Mouse (Mus musculus): ENCODE data around the gene Nfix.
A peak's percentile ranks its signal among the peaks of the same experiment; 100 is the strongest.
"Not testable (repeated sequence)": the region's sequence is repeated elsewhere in the genome, so short reads cannot be mapped to it uniquely, and the experiment has no call there.

Gene Nfix

GRCm38 (mm10) chr8:84832034-84832717 lies 32.0 kb upstream of the Nfix start:
- DNase-seq: peak; percentile 81

GRCm38 (mm10) chr8:84831490-84831889 lies 31.3 kb upstream of the Nfix start, which contains the start of gene Gadd45gip1:
TSS of gene Gadd45gip1 (plus strand) at chr8:84831522.
- no peak for DNase-seq

- DNase-seq: not testable (repeated sequence)
Measured at GRCm38 (mm10) chr8:84826518-84826917, 26.4 kb upstream of the Nfix start.

- DNase-seq: no peak
Measured at GRCm38 (mm10) chr8:84825636-84826035, 25.5 kb upstream of the Nfix start.

GRCm38 (mm10) chr8:84823653-84824052 lies 23.5 kb upstream of the Nfix start:
- DNase-seq: peak; percentile 76

- DNase-seq: no peak
Measured at GRCm38 (mm10) chr8:84822723-84823122, 22.6 kb upstream of the Nfix start, which contains the start of gene Dand5. TSS of gene Dand5 (minus strand) at chr8:84822823.

- DNase-seq: no peak
Measured at GRCm38 (mm10) chr8:84816117-84816516, 16.0 kb upstream of the Nfix start.

- DNase-seq: peak; percentile 97
Measured at GRCm38 (mm10) chr8:84815547-84815946, 15.4 kb upstream of the Nfix start.

GRCm38 (mm10) chr8:84814555-84815441 lies 14.7 kb upstream of the Nfix start:
- peak; percentile 65 for DNase-seq

GRCm38 (mm10) chr8:84814240-84814554 lies 14.1 kb upstream of the Nfix start:
- no peak for DNase-seq

- DNase-seq: no peak
Measured at GRCm38 (mm10) chr8:84813830-84814229, 13.7 kb upstream of the Nfix start.

GRCm38 (mm10) chr8:84813059-84813458 lies 12.9 kb upstream of the Nfix start:
- DNase-seq: peak; percentile 86

- no peak for DNase-seq
Measured at GRCm38 (mm10) chr8:84811303-84811702, 11.2 kb upstream of the Nfix start.

- DNase-seq: peak; percentile 97
Measured at GRCm38 (mm10) chr8:84810896-84811295, 10.8 kb upstream of the Nfix start.

GRCm38 (mm10) chr8:84809941-84810280 lies 9.8 kb upstream of the Nfix start:
- DNase-seq: no peak

GRCm38 (mm10) chr8:84809109-84809940 lies 9.2 kb upstream of the Nfix start:
- no peak for DNase-seq

GRCm38 (mm10) chr8:84806031-84806430 lies 5.9 kb upstream of the Nfix start:
- no peak for DNase-seq

GRCm38 (mm10) chr8:84799136-84799931 lies 810 bp downstream of the Nfix start:
- peak; percentile 66 for DNase-seq

GRCm38 (mm10) chr8:84798446-84799135 lies 1.6 kb downstream of the Nfix start:
- DNase-seq: no peak

GRCm38 (mm10) chr8:84797971-84798370 lies 2.2 kb downstream of the Nfix start:
- no peak for DNase-seq

GRCm38 (mm10) chr8:84797256-84797797 lies 2.8 kb downstream of the Nfix start:
- DNase-seq: no peak

GRCm38 (mm10) chr8:84794486-84794885 lies 5.7 kb downstream of the Nfix start:
- DNase-seq: no peak

All from right cerebral cortex, postnatal 14 days (tissue).